Mouse (Mus musculus) kidney, postnatal 25 days (tissue): ENCODE data around the gene Gprc5a.
A peak's percentile ranks its signal among the peaks of the same experiment; 100 is the strongest.

Source experiments
- DNase-seq, 2 experiments: peaks; one replicate each; pipeline ENCODE4 v3.0.0; 2021; ENCODE audit warnings: mixed read lengths in 2 of 2

Gprc5a gene

DNA sequence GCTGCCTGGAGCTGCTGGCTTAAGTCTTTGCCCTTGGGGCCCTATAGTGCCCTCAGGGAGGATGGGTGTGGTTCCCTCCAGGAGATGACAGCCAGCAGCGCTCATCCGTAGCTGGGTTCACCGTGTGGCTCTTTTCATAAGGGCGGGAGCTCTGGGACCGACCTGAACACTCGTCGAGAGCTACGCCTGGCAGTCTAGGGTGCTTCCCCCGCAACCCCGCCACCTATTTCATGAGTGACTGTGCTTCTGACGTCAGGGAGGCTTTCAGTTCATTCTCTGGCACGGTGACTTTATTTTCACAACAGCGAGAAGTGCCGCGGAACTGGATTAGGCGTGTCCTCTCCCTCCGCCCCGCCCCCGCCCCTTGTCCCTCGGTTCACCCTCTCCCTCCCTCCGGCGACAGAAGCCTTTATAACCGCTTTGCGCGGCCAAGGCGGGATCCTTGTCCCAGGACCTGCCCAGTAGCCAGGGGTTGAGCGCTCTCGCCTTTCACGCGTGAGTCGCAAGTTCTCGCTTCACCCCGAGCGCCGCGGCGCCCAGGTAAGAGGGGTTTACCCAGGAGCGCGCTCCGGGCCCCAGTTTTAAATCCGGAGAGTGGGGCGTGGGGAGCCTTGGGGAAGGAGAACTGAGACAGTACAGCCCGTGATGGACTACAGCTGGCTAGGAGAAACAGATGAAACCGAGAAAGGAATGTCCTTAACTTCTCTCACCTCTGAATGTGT is at the start of gene Gprc5a:
Gene Gprc5a, plus strand, starts transcription at position 416 of the 722 bp plus-strand sequence.
- peak; percentile 56 to 79 for DNase-seq

DNA sequence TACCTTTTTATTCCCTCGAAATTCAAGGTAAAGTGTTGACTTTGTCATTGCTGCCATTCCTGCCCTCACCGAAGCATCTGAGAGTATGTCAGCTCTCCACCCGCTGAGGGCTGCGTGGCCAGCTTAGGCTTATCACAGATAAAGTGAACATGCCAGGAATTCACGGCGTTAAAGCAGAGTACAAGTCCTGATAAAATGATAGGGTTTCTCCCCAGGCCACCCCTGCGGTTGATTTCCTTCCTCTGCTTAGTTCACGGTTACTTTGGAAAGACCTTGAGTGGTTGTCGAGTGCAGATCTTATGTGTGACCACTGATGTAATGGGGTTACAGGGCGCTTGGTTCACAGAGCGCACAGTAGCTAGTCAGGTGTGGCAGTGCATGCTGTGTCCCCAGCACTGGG is 48.2 kb upstream of the Gprc5a start:
- DNase-seq = no peak

DNA sequence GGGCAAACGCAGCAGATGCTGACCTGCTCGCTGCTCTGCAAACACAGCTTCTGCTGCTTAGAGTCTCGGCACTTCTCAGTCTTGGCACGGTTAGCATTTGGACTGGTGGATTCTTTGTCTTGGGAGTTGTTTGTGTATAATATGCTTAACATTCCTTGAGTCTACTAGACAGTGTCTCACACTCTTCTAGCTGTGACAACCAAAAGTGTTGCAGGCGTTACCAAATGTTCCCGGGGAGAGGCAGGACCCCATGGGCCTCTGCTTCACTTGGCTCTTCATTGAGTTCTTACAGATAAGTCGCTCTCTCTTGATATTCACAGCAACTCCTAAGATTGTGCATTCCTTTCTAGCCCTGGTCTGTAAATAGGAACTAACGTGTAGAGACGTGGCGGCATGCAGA is 45.9 kb upstream of the Gprc5a start:
- no peak for DNase-seq

DNA sequence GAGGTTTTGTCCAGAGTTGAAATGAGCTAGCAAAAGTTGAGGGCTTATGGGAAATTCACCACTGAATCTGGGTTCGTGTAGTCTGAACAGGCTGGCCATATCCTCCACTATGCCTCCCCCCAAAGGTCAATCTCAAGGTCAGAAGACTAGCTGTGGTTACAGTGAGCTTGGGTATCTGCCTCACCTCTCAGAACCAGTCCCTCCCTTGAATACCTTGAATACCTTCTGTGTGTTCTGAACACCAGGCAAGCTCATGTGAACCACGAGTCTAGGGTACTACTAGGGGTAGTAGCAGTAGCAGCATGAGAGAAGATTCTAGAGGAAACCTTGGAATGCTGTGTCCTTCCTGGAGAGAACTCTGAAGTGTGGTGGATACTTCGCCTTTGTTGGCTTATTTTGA is 43.8 kb upstream of the Gprc5a start:
- no peak for DNase-seq

DNA sequence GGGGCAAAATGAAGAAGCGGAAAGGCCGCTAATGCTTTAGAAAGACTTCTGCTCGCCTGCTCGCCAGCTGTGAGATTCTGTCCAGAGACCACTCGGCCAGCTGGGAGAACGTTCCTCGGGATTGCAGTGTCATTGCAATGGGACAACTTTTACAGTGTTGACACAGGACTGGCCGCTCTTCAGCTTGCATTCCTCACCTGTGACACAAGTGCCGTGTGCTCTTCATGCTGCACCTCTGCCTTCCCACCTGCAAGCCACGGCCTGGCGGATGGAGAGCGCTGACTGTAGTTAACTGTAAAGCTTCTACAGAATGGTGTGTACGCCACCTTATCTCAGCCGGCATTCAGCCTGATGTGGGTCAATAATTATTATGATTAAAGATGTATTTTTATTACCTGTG is 42.1 kb upstream of the Gprc5a start:
- no peak for DNase-seq

DNA sequence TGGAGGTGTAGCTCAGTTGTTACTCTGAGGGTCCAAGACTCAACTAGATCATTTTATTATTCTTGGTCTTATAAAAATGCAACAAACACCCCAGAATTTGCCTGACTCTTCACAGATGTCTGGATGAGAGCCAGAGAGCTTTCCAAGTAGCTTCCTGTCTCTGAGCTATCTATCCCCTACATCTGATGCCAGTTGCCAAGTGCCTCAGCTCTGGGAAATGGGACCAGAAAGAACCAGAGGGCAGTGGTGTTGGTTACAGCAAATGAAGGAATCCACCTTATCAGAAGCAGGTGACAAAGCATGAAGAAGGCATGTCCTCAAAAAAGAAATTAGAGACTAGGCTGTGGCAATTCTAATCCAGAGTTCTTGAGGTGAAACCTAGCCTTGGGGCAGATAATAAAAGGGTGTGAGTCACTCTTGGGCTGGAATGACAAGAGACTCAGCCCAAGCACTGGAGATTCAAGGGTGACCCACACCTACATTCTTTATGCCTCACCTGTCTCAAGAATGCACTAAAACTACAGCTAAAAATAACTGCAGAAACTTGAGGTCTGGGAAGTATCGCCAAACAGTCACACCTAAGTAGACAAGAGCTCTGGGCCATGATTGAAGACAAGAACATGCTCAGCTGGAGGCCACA is 40.5 kb upstream of the Gprc5a start:
- DNase-seq = no peak

DNA sequence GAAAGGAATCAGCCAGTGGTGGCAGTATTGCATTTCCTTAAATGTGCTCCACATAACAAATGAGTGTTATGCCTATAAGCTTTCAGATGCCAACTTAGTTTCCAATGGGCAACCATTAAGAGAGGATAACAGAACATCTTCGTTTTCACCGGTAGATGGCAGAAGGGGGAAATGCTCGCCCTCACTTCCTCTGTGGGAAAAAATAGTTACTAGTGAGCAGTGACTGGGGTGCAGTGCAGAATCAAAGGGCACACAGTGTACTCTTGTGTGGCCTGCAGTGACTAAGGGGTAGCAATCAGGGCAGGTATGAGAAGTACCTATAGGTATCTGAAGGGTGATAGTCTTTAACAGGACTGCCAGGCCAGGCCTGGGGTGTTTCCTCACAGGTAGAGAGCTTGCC is 39.2 kb upstream of the Gprc5a start:
- DNase-seq = peak; percentile 31 to 43

DNA sequence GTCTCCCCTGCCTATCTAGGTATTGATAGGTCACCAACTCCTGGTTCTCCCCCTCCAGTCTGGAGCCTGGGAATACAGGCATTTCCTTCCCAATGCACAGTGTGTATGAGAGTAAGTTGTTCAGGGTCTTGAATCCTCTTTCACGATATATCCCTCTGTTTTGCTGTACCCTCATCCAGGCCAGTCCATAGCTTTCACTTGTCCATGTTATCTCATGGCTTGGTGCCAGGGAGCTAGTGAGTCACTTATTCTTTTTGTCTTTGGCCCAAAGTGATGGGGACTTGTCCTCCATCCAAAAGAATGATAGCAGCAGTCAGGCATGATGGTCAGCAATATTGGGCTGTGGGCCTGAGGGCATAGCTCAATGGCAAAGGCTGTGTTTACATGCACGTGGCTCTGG is 38.7 kb upstream of the Gprc5a start:
- DNase-seq = no peak

DNA sequence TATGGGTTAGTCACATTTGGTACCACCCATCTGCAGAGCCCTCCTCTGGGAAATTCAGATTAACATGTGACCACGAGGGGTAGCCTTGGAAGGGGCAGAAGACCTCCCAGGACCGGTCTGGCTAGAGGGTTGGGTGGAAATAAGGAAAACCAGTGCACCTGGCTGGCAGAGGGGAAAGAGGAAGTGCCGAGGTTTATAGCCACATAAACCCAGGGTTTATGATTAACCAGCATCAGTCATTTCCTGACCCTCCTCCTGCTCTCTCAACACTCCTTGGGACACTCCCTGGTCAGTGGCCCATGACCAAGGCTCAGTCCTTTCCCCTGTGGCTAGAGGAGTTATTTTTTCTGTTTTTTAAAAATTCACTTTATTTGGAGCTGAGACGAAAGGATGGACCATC is 36.2 kb upstream of the Gprc5a start:
- DNase-seq = peak; percentile 55 to 81

DNA sequence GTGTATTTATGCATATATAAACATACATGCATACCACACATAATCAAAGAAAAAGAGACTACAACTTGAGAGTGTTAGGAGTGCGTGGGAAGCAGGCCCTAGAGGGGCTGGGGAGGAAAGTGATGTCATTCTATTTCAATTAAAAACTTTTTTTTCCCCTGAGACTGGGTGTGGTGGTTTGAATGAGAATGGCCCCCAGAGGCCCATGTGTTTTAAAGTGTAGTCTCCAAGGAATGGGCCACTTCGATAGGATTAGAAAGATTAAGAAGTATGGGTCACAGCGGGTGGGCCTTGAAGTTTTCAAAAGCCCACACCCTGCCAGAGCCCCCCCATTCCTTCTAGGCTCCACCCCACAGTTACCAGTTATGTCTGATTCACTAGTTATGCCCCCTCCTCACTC is 26.8 kb upstream of the Gprc5a start:
- no peak for DNase-seq

DNA sequence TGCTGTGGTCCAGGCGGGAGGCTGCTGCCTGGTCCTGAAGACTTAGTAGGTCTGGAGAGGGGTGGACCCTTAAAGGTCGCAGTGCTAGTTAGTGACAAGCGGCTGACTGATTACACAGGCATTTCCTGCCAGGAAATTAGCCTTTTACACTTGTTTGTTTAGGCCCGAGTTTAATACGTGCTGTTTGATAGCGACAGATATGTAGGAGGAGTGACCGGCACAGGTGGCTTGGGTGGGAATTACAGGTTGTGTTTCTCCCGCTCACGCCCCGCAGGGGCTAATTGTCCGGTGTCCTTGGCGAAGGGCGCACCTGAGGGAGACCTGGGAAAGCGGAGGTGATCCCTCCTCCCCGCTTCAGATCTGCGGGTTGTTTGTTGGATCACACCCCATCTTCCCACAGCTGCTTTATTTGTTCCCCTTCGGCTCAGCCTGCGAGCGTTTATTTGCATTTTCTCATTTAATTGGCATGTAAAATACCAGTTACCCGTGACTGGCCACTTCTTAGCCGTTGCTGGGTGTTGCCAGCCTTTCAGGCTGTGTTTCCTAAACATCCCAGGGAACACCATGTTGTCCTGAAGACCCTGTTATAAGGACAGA is 25.1 kb upstream of the Gprc5a start:
- peak; percentile 6 to 50 for DNase-seq

DNA sequence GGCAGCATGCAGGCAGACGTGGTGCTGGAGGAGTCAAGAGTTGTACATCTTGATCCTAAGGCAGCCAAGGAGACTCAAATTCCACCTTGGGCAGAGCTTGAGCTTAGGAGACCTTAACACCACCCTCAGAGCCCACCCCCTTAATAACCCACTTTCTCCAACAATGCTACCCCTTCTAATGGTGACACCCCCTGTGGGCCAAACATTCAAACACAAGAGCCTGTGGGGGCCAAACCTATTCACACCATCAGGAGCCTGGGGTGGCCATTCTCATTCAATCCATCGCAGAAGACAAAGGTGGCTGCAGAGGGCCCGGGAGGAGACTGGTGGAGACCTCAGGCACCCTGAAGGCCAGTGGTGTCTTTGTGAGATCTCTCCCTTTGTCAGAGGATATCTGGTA is 23.5 kb upstream of the Gprc5a start:
- DNase-seq = no peak

DNA sequence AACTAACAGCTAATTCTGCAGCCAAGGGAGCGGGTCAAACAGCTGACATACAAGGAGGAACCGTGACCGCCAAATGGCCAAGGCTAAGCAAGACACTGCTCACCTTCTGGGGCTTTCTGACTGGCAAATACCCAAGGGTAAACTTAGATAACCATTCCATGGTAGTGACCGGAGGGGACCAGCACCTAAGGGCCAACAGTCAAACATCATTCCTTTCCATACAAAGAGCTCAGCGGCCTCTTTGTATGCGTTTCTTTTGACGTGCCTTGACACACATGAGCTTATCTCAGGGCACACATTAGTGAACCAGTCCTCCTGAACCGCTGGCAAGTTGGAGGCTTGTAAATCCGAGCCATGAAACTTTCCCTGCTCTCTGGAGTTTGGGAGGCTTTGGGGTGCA is 18.2 kb upstream of the Gprc5a start:
- DNase-seq = no peak

DNA sequence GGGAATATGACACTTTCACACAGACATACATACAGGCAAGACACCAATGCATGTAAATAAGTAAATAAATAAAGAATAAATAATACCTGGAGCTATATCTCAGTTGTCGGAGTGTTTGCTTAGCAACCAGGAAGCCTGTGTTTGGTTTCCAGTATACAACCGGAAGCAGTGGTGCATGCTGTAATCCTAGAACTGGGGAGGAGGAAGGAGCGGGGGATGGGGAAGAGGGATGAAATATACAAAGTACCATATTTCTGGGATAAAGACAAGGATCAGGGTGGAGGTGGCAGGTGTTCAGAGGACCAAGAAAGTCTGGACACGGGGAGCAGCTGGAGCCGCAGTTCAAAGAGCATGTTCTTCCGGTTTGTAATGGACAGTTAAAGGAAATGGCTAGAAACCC is 16.9 kb upstream of the Gprc5a start:
- no peak for DNase-seq

DNA sequence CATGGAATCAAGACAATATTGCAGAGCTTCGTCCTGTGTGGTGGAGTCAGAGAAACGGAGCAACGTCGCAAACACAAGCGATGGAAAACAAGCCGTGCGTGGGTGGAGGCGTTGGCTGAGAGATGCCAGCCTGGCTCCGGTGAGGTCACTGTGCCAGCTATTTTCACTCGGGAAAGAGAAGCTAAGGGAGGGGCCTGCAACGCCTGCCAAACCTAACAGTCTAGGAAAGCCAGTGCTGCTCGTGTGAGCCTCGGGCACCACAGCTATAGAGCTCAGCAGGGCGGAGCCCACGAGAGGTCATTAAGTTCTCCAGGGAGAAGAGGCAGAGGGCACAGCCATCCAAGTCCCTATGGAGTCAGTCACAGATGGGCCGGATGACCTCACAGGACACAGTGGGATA is 16.5 kb upstream of the Gprc5a start:
- peak; percentile 19 to 61 for DNase-seq

DNA sequence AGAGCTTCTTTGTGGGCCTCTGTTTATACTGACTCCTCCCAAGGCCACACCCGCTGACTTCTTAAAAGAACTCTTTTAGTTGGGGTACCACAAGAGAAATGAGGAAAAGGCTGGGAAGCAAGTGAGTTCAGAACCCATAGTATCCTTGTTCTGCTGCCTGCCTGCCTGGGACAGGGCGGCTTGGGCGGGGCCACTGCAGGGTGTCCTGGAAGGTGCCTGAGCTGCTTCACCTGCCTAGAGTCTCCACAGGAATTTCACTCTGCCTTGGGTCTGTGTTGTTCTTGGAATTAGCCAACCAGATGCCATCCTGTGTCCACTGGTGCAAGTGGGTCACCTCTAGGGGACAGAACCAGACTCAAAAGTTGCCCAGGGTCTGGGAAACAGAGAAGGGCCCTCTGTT is 11.7 kb upstream of the Gprc5a start:
- DNase-seq = no peak

DNA sequence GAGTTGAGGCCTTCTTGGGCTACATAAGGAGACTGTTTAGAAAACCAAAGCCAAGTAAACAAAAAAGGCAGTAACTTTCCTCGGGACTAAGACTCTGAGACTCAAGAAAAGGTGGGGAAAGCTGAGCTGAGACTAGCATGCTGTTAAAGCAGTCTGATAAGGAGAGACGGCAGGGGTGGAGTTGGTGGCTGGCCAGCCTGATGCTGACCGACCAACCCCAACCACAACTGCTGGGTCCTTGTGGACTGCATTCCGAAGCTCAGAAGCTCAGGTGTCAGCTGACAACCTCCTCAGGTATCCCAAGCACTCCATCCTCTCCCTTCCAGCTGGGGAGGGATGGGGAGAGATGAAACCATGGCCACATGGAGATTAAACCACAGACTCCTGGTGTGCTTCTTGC is 9.6 kb upstream of the Gprc5a start:
- DNase-seq = no peak

DNA sequence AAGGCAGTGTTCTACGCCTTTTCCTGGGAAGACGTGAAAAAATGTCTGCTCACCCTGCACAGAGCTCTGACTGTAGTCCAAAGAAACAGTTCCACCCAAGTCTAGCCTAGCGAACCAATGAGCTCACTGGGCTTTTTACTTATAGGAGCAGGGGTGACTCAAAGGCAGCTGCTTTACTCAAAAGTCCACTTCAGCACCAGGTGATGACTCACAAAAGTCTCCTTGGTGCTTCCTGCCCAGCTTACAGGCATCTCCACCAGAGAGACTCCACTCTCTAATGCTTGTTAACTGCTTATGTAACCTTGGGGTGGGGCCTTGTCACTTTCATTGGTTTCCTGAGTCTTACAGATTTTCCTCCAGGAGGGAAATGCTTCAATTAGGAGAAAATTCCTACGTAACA is 4.7 kb upstream of the Gprc5a start:
- no peak for DNase-seq

DNA sequence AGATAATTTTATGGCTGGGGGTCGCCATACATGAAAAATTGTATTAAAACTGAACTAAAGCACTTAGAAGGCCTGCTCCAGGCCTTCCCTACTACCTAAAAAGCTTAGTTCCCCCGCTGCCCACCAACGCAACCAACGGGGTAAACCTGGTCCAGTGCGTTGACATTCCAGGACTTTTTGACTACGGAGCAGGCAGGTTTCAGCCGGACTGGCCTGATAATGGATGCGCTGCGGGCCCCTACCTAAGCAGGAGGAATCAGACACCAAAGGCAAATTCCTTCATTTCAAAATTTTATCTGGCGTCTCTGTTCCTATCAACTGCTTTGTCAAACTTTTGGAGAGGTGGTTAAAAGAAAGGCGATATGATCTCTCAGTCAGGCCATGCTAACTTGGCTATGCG is 830 bp upstream of the Gprc5a start:
- DNase-seq = no peak

DNA sequence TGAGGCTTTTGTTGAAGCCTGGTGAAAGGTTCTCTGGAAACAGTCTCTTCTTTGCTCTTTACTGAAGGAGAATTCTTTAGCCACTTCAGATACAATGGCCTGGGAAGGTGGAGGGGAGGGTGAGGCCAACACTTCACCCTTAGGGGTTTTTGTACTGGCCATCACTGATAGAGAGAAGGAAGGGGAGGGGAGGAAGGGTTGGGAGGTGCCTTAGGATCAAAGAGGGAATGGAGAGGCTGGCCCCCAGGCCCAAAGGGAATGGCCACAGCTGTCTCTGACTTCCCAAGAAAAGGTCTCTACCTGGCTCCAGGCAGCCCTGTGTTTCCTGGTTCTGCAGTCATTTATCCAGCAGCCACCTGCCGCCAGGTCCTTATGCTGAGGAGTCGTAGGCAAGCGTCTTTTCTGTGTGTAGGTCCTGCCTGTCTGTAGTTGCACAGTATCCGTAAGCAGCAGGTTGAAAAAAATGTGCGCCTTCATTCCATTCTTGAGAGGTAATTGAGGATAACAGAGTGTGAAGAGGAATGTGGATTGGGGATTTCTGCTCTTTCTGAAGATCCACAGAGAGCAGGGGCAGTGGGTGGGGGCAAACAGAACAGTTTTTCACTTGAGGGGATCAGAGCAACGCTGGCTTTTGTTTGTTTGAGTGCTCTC is 1.5 kb downstream of the Gprc5a start:
- no peak for DNase-seq

DNA sequence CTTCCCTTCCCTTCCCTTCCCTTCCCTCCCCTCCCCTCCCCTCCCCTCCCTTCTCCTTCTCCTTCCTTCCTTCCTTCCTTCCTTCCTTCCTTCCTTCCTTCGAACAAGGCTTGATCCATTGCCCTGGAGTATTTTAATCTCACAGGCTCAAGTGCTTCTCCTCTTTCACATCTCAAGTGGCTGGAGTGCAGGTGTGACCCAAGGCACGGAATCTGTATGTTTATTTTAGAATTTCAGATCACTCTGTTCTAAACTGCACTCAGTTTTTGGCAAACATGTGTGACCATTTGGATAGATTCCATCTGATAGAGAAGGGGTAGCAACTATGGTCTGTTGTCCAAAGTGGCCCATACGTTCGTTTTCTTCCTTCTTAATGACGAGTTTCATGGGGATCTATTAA is 2.8 kb downstream of the Gprc5a start:
- DNase-seq = no peak

DNA sequence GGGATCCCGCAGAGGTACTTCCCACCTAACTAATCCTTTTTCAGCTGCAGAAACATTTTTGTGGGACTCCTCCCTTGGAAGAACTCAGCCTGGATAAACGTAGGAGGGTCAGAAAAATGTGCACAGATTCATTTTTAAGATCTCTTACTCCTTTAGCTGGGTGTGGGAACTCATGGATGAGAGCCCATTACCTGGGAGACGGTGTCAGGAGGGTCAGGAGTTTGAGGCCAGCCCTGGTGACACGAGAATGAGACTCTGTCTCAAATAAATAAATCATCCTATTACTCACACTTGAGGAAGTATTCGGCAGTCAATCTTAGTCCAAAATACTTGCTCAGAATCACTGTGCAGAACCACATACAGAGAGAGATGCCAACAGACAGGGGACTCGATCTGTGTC is 4.4 kb downstream of the Gprc5a start:
- no peak for DNase-seq

DNA sequence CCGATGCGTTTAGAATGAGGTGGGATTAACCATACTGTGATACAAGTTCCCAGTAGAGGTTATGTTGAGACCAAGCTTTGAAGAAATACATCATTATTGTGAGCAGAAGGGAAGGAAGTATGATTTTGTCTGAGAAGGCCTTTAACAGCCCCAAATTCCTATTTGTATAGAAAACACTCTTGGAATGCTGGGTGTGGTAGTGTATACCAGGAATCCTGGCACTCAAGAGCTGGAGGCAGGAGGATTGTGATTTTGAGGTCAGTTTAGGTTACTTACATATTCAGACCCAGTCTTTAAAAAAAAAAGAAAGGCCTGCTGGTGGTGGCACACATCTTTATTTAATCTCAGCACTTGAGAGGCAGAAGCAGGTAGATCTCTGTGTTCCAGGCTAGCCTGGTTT is 4.9 kb downstream of the Gprc5a start:
- no peak for DNase-seq

DNA sequence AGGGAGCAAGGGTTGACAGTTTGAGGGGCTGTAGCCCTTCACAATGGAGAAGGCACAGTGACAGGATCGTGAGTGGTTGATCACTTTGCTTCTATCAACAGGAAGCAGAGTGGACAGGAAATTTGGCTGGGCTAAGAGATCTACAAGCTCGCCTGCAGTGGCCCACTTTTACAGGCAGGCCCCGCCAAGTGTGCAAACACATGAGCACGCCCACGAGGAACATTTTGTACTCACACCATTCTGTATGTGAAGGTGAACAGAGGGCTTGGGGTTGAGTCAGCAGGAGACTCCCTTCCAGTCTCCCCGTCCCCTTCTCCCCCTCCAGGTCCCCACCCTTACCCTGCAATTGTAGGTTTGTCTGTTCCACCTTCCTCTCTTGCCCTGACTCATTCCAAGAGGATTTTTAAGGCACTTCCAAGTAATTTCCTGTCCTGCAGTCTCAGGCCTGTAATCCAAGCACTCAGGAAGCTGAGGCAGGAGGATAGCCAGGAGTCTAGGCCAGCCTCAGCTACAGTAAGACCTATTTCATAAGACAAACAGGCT is 9.0 kb downstream of the Gprc5a start:
- no peak for DNase-seq
